Mouse (Mus musculus): ENCODE results near the gene Cmya5. TPM values are rescaled to one million over a fixed set of nuclear protein-coding genes. Genes with fewer than 3 reads are reported as not detected.
"Not testable (repeated sequence)": the region's sequence is repeated elsewhere in the genome, so short reads cannot be mapped to it uniquely, and the experiment has no call there.

Cmya5 gene
- not detected in 2 replicates for polyA plus RNA-seq (2012)

- Histone ChIP-seq H3K36me3 (ENCODE audit: control insufficient read depth) (peaks cover 23% of the 10 kb centered on the region), H3K27me3 (ENCODE audit: control insufficient read depth) (no peaks in the 10 kb centered on the region; the same call in 1 of the 2 replicates), H3K4me3 (replicated peaks) (peak within 1 kb of the TSS; percentile 50), H3K9me3 (ENCODE audit: control insufficient read depth, low read length) (no peaks in the 10 kb centered on the region), H3K4me1 (ENCODE audit: control insufficient read depth) (peaks cover 8% of the 10 kb centered on the region)
- TF ChIP-seq TAL1 (IDR thresholded peaks at IDR 0.05; ENCODE audit: low read length) = no peak
- TF ChIP-seq GATA1 (IDR thresholded peaks at IDR 0.05; ENCODE audit: low read length) = no peak
These were observed at the start of gene Cmya5 for GRCm38 (mm10) chr13:93144336-93145167. Gene Cmya5 (minus strand): TSS chr13:93144724.

DNA sequence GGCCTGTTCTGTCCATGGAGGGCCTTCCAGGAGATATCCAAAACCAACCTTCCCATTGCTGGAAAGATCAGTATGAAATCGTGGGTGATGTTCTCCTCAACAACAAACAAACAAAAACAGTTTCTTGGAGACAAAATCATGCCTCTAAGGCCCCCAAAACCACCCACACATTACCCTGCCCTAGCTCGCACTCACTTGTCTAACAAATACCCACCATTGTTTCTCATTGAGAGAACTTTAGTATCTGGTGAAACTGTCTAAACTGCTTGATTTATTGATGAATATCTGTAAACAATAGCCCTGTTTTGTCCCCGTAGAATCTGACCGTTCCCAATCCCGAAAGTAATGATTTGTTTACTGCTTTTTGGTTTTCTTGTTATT, 48.1 kb upstream of the Cmya5 start:
- H3K9me3 ChIP-seq (ENCODE audit: control insufficient read depth, low read length) = no peaks in the 10 kb centered on the region
- peak overlapping the region; percentile 95 for H3K4me3 ChIP-seq (replicated peaks)
- peaks cover 10% of the 10 kb centered on the region for H3K36me3 ChIP-seq (ENCODE audit: control insufficient read depth)
- TF ChIP-seq TAL1 (IDR thresholded peaks at IDR 0.05; ENCODE audit: low read length) = no peak
- TF ChIP-seq GATA1 (IDR thresholded peaks at IDR 0.05; ENCODE audit: low read length) = no peak
- H3K4me1 ChIP-seq (ENCODE audit: control insufficient read depth) = peaks cover 30% of the 10 kb centered on the region
- no peaks in the 10 kb centered on the region for H3K27me3 ChIP-seq (ENCODE audit: control insufficient read depth)

GRCm38 (mm10) chr13:93191831-93192645, 47.5 kb upstream of the Cmya5 start, which contains the start of gene Tent2:
Gene Tent2 (minus strand): TSS chr13:93192385.
- H3K4me1 ChIP-seq (ENCODE audit: control insufficient read depth) = peaks cover 30% of the 10 kb centered on the region
- TF ChIP-seq GATA1 (IDR thresholded peaks at IDR 0.05; ENCODE audit: low read length) (no peak), TAL1 (IDR thresholded peaks at IDR 0.05; ENCODE audit: low read length) (no peak)
- no peaks in the 10 kb centered on the region for H3K27me3 ChIP-seq (ENCODE audit: control insufficient read depth)
- no peaks in the 10 kb centered on the region for H3K9me3 ChIP-seq (ENCODE audit: control insufficient read depth, low read length)
- H3K36me3 ChIP-seq (ENCODE audit: control insufficient read depth) = peaks cover 10% of the 10 kb centered on the region
- peak within 1 kb of the TSS; percentile 95 for H3K4me3 ChIP-seq (replicated peaks)

- Histone ChIP-seq H3K4me3 (replicated peaks) (no peak overlapping the region), H3K27me3 (ENCODE audit: control insufficient read depth) (no peaks in the 10 kb centered on the region), H3K9me3 (ENCODE audit: control insufficient read depth, low read length) (no peaks in the 10 kb centered on the region), H3K36me3 (ENCODE audit: control insufficient read depth) (peaks cover 26% of the 10 kb centered on the region), H3K4me1 (ENCODE audit: control insufficient read depth) (peaks cover 30% of the 10 kb centered on the region)
- TF ChIP-seq TAL1 (IDR thresholded peaks at IDR 0.05; ENCODE audit: low read length) = no peak
- no peak for TF ChIP-seq GATA1 (IDR thresholded peaks at IDR 0.05; ENCODE audit: low read length)
These were observed 44.9 kb upstream of the Cmya5 start for GRCm38 (mm10) chr13:93189416-93189815.

GRCm38 (mm10) chr13:93188738-93189137, 44.2 kb upstream of the Cmya5 start:
- Histone ChIP-seq H3K4me3 (replicated peaks) (no peak overlapping the region), H3K9me3 (ENCODE audit: control insufficient read depth, low read length) (no peaks in the 10 kb centered on the region), H3K36me3 (ENCODE audit: control insufficient read depth) (peaks cover 32% of the 10 kb centered on the region), H3K4me1 (ENCODE audit: control insufficient read depth) (peaks cover 30% of the 10 kb centered on the region), H3K27me3 (ENCODE audit: control insufficient read depth) (no peaks in the 10 kb centered on the region)
- TF ChIP-seq TAL1 (IDR thresholded peaks at IDR 0.05; ENCODE audit: low read length) (no peak), GATA1 (IDR thresholded peaks at IDR 0.05; ENCODE audit: low read length) (no peak)

GRCm38 (mm10) chr13:93187792-93188191, 43.3 kb upstream of the Cmya5 start:
- not testable (repeated sequence) for H3K27me3 ChIP-seq (ENCODE audit: control insufficient read depth); H3K4me3 ChIP-seq (replicated peaks); H3K9me3 ChIP-seq (ENCODE audit: control insufficient read depth, low read length)
- Histone ChIP-seq H3K36me3 (ENCODE audit: control insufficient read depth) (peaks cover 42% of the 10 kb centered on the region), H3K4me1 (ENCODE audit: control insufficient read depth) (peaks cover 29% of the 10 kb centered on the region)

- H3K36me3 ChIP-seq (ENCODE audit: control insufficient read depth) = peaks cover 68% of the 10 kb centered on the region
- H3K9me3 ChIP-seq (ENCODE audit: control insufficient read depth, low read length) = no peaks in the 10 kb centered on the region
- no peak overlapping the region for H3K4me3 ChIP-seq (replicated peaks)
- TF ChIP-seq TAL1 (IDR thresholded peaks at IDR 0.05; ENCODE audit: low read length) = no peak
- no peak for TF ChIP-seq GATA1 (IDR thresholded peaks at IDR 0.05; ENCODE audit: low read length)
- H3K4me1 ChIP-seq (ENCODE audit: control insufficient read depth) = peaks cover 2% of the 10 kb centered on the region
- no peaks in the 10 kb centered on the region for H3K27me3 ChIP-seq (ENCODE audit: control insufficient read depth)
These were observed 35.8 kb upstream of the Cmya5 start for GRCm38 (mm10) chr13:93180351-93180750.

- Histone ChIP-seq H3K9me3 (ENCODE audit: control insufficient read depth, low read length) (no peaks in the 10 kb centered on the region), H3K4me3 (replicated peaks) (no peak overlapping the region), H3K4me1 (ENCODE audit: control insufficient read depth) (peaks cover 2% of the 10 kb centered on the region), H3K27me3 (ENCODE audit: control insufficient read depth) (no peaks in the 10 kb centered on the region), H3K36me3 (ENCODE audit: control insufficient read depth) (peaks cover 68% of the 10 kb centered on the region)
- no peak for TF ChIP-seq GATA1 (IDR thresholded peaks at IDR 0.05; ENCODE audit: low read length)
- no peak for TF ChIP-seq TAL1 (IDR thresholded peaks at IDR 0.05; ENCODE audit: low read length)
These were observed 35.0 kb upstream of the Cmya5 start for GRCm38 (mm10) chr13:93179522-93179921.

DNA sequence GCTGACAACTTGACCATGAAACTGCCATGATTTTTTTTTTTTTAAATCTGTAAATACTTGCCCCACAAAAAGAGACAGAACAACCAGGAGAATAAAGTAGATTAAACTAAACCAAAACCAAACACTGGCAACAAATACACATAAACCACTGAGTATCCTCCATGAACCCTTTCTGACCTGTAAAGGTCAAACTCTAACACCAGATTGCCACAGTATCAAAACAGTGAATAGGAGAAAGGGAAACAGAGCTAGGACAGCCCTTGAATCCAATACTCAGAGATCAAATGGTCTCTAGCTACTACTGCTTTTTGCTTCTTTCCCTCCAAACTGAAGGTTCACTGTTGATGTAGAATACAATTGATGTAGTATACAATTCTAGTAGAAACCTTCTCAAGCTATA, 33.0 kb upstream of the Cmya5 start:
- peaks cover 2% of the 10 kb centered on the region for H3K4me1 ChIP-seq (ENCODE audit: control insufficient read depth)
- H3K4me3 ChIP-seq (replicated peaks) = no peak overlapping the region
- no peak for TF ChIP-seq GATA1 (IDR thresholded peaks at IDR 0.05; ENCODE audit: low read length)
- TF ChIP-seq TAL1 (IDR thresholded peaks at IDR 0.05; ENCODE audit: low read length) = no peak
- peaks cover 67% of the 10 kb centered on the region for H3K36me3 ChIP-seq (ENCODE audit: control insufficient read depth)
- no peaks in the 10 kb centered on the region for H3K9me3 ChIP-seq (ENCODE audit: control insufficient read depth, low read length)
- H3K27me3 ChIP-seq (ENCODE audit: control insufficient read depth) = no peaks in the 10 kb centered on the region
